Mouse (Mus musculus) macrophage (primary cell): ENCODE data around the gene Gm11214. TPM values are rescaled to one million over a fixed set of nuclear protein-coding genes. Genes with fewer than 3 reads are reported as not detected.

Source experiments
- H3K27ac ChIP-seq: fragments of 350-480 bp; formaldehyde crosslinking; 2 replicates; pipeline ENCODE4 v1.9.0; 2021
- H3K36me3 ChIP-seq: fragments of 350-480 bp; formaldehyde crosslinking; 2 replicates; pipeline ENCODE4 v1.9.0; 2021; ENCODE audit errors: inconsistent target
- H3K4me3 ChIP-seq: fragments of 350-480 bp; formaldehyde crosslinking; 2 replicates; pipeline ENCODE4 v1.9.0; 2021; ENCODE audit errors: inconsistent target
- H3K79me2 ChIP-seq: fragments of 350-480 bp; formaldehyde crosslinking; 2 replicates; pipeline ENCODE4 v1.9.0; 2021; ENCODE audit errors: inconsistent target
- WGBS: methylation state at CpG from one replicate; pipeline ENCODE4 v1.1.7; 2026; ENCODE audit warnings: inconsistent platforms; ENCODE audit not compliant: missing documents; 5-methylcytosine and 5-hydroxymethylcytosine counted together
- polyA plus RNA-seq: library from polyadenylated mRNA; stranded (reverse); fragments of 250-400 nt; gene quantifications from 3 replicates; pipeline ENCODE4 v1.2.4, GENCODE M21; 2018; ENCODE audit warnings: inconsistent platforms

Gene Gm11214
- polyA plus RNA-seq, 1 experiment from 2014 or later, result not detected

- no peak overlapping the region for H3K27ac ChIP-seq
- H3K36me3 ChIP-seq, result no peaks in the 10 kb centered on the region
- H3K79me2 ChIP-seq, result no peaks in the 10 kb centered on the region
- WGBS, result 89% methylated on average over 6 of the region's 6 CpGs
- H3K4me3 ChIP-seq, result no peak overlapping the region
Observed at GRCm38 (mm10) chr4:63683716-63684115, 20.5 kb upstream of the Gm11214 start.

GRCm38 (mm10) chr4:63683056-63683455 lies 19.9 kb upstream of the Gm11214 start:
- no peak overlapping the region for H3K27ac ChIP-seq
- H3K79me2 ChIP-seq, result no peaks in the 10 kb centered on the region
- no peaks in the 10 kb centered on the region for H3K36me3 ChIP-seq
- 32% methylated on average over 11 of the region's 11 CpGs for WGBS
- H3K4me3 ChIP-seq, result no peak overlapping the region

- Histone ChIP-seq H3K36me3 (no peaks in the 10 kb centered on the region), H3K27ac (no peak overlapping the region), H3K4me3 (no peak overlapping the region), H3K79me2 (no peaks in the 10 kb centered on the region)
- 86% methylated on average over 2 of the region's 2 CpGs for WGBS
Observed at GRCm38 (mm10) chr4:63682441-63682840, 19.3 kb upstream of the Gm11214 start.

GRCm38 (mm10) chr4:63681557-63681956 lies 18.4 kb upstream of the Gm11214 start:
- Histone ChIP-seq H3K79me2 (no peaks in the 10 kb centered on the region), H3K36me3 (no peaks in the 10 kb centered on the region), H3K27ac (no peak overlapping the region), H3K4me3 (no peak overlapping the region)
- 86% methylated on average over 3 of the region's 3 CpGs for WGBS

GRCm38 (mm10) chr4:63675128-63675527 lies 11.9 kb upstream of the Gm11214 start:
- H3K79me2 ChIP-seq, result no peaks in the 10 kb centered on the region
- no peaks in the 10 kb centered on the region for H3K36me3 ChIP-seq
- no peak overlapping the region for H3K27ac ChIP-seq
- H3K4me3 ChIP-seq, result no peak overlapping the region
- 8% methylated on average over 2 of the region's 2 CpGs for WGBS

GRCm38 (mm10) chr4:63668255-63668654 lies 5.1 kb upstream of the Gm11214 start:
- Histone ChIP-seq H3K4me3 (no peak overlapping the region), H3K36me3 (no peaks in the 10 kb centered on the region), H3K27ac (no peak overlapping the region), H3K79me2 (no peaks in the 10 kb centered on the region)
- WGBS, result 0% methylated on average over 4 of the region's 4 CpGs

- no peak overlapping the region for H3K4me3 ChIP-seq
- no peaks in the 10 kb centered on the region for H3K36me3 ChIP-seq
- WGBS, result 87% methylated on average over 7 of the region's 7 CpGs
- H3K27ac ChIP-seq, result no peak overlapping the region
- no peaks in the 10 kb centered on the region for H3K79me2 ChIP-seq
Observed at GRCm38 (mm10) chr4:63665738-63666137, 2.6 kb upstream of the Gm11214 start.

- WGBS, result 87% methylated on average over 1 of the region's 1 CpGs
- Histone ChIP-seq H3K36me3 (no peaks in the 10 kb centered on the region), H3K27ac (no peak overlapping the region), H3K79me2 (no peaks in the 10 kb centered on the region), H3K4me3 (no peak overlapping the region)
Observed at GRCm38 (mm10) chr4:63661857-63662256, 1.3 kb downstream of the Gm11214 start.

- WGBS, result 75% methylated on average over 1 of the region's 1 CpGs
- Histone ChIP-seq H3K36me3 (no peaks in the 10 kb centered on the region), H3K79me2 (no peaks in the 10 kb centered on the region), H3K27ac (no peak overlapping the region), H3K4me3 (no peak overlapping the region)
Observed at GRCm38 (mm10) chr4:63661426-63661825, 1.8 kb downstream of the Gm11214 start.

- no peak overlapping the region for H3K27ac ChIP-seq
- 100% methylated on average over 1 of the region's 1 CpGs for WGBS
Observed at GRCm38 (mm10) chr4:63659775-63660174, 3.4 kb downstream of the Gm11214 start.

GRCm38 (mm10) chr4:63659086-63659485 lies 4.1 kb downstream of the Gm11214 start:
- H3K4me3 ChIP-seq, result no peak overlapping the region
- H3K27ac ChIP-seq, result no peak overlapping the region
- H3K79me2 ChIP-seq, result no peaks in the 10 kb centered on the region
- WGBS, result 60% methylated on average over 4 of the region's 4 CpGs
- H3K36me3 ChIP-seq, result no peaks in the 10 kb centered on the region

More at GRCm38 (mm10) chr4:63659775-63660174, 3.4 kb downstream of the Gm11214 start:
- H3K4me3 ChIP-seq, result no peak overlapping the region
- no peaks in the 10 kb centered on the region for H3K79me2 ChIP-seq
- H3K36me3 ChIP-seq, result no peaks in the 10 kb centered on the region

- WGBS, result 70% methylated on average over 1 of the region's 1 CpGs
- Histone ChIP-seq H3K36me3 (no peaks in the 10 kb centered on the region), H3K79me2 (no peaks in the 10 kb centered on the region), H3K4me3 (no peak overlapping the region), H3K27ac (no peak overlapping the region)
Observed at GRCm38 (mm10) chr4:63654381-63654780, 8.8 kb downstream of the Gm11214 start.

- H3K27ac ChIP-seq, result no peak overlapping the region
- H3K79me2 ChIP-seq, result no peaks in the 10 kb centered on the region
- no peak overlapping the region for H3K4me3 ChIP-seq
- H3K36me3 ChIP-seq, result no peaks in the 10 kb centered on the region
Observed at GRCm38 (mm10) chr4:63643956-63644726, 19.0 kb downstream of the Gm11214 start.

- WGBS, result 56% methylated on average over 2 of the region's 2 CpGs
- Histone ChIP-seq H3K36me3 (no peaks in the 10 kb centered on the region), H3K4me3 (no peak overlapping the region), H3K79me2 (no peaks in the 10 kb centered on the region), H3K27ac (no peak overlapping the region)
Observed at GRCm38 (mm10) chr4:63639842-63640241, 23.3 kb downstream of the Gm11214 start.

GRCm38 (mm10) chr4:63638603-63639002 lies 24.6 kb downstream of the Gm11214 start:
- H3K27ac ChIP-seq, result no peak overlapping the region
- 56% methylated on average over 1 of the region's 1 CpGs for WGBS

GRCm38 (mm10) chr4:63633181-63633580 lies 30.0 kb downstream of the Gm11214 start:
- no peak overlapping the region for H3K4me3 ChIP-seq
- WGBS, result 93% methylated on average over 2 of the region's 2 CpGs
- H3K79me2 ChIP-seq, result no peaks in the 10 kb centered on the region

More at GRCm38 (mm10) chr4:63638603-63639002, 24.6 kb downstream of the Gm11214 start:
- no peaks in the 10 kb centered on the region for H3K79me2 ChIP-seq
- H3K4me3 ChIP-seq, result no peak overlapping the region
- no peaks in the 10 kb centered on the region for H3K36me3 ChIP-seq

More at GRCm38 (mm10) chr4:63633181-63633580, 30.0 kb downstream of the Gm11214 start:
- Histone ChIP-seq H3K36me3 (no peaks in the 10 kb centered on the region), H3K27ac (no peak overlapping the region)
